Mouse (Mus musculus): ENCODE data around the gene Kifc1.
"Not testable (repeated sequence)": the region's sequence is repeated elsewhere in the genome, so short reads cannot be mapped to it uniquely, and the experiment has no call there.

GRCm38 (mm10) chr17:33875797-33876196, 14.7 kb downstream of the Kifc1 start:
- not testable (repeated sequence) for TF ChIP-seq GATA1, TAL1 (IDR thresholded peaks at IDR 0.05; ENCODE audit: low read length)

Data from erythroblast, embryonic 14.5 days (primary cell).